Mouse (Mus musculus) forebrain, embryonic 11.5 days (tissue): ENCODE data around the gene Camkv. TPM values are rescaled to one million over a fixed set of nuclear protein-coding genes. Genes with fewer than 3 reads are reported as not detected.

Source experiments
- ATAC-seq: fragments of 200-750 bp; cut with Nextera tagmentation; replicated peaks from 2 replicates; pipeline ENCODE4 v1.8.0; 2017; ENCODE audit warnings: moderate TSS enrichment; ENCODE audit not compliant: low FRiP score
- DNase-seq: peaks from one replicate; pipeline ENCODE4 v3.0.0-alpha.2; 2017; ENCODE audit warnings: low spot score
- H3K27ac ChIP-seq: fragments of 300-500 bp; sonication (generic); 2 replicates; pipeline ENCODE4 v1.5.1; 2014; ENCODE audit warnings: low read depth, low read length
- H3K27me3 ChIP-seq: fragments of 300-500 bp; sonication (generic); 2 replicates; pipeline ENCODE4 v1.6.1; 2014; ENCODE audit warnings: mild to moderate bottlenecking, low read length, mixed read lengths; ENCODE audit not compliant: control insufficient read depth, insufficient read depth
- H3K36me3 ChIP-seq: fragments of 300-500 bp; sonication (generic); 2 replicates; pipeline ENCODE4 v1.6.1; 2014; ENCODE audit warnings: mild to moderate bottlenecking, low read length, moderate library complexity, mixed read lengths; ENCODE audit not compliant: control insufficient read depth, insufficient read depth
- H3K4me1 ChIP-seq: fragments of 300-500 bp; sonication (generic); replicated peaks from 2 replicates; pipeline ENCODE4 v1.6.1; 2014; ENCODE audit warnings: low read length, mixed read lengths; ENCODE audit not compliant: control insufficient read depth, insufficient read depth
- H3K4me2 ChIP-seq: fragments of 300-500 bp; sonication (generic); 2 replicates; pipeline ENCODE4 v1.6.1; 2014; ENCODE audit warnings: low read depth, mild to moderate bottlenecking, low read length, moderate library complexity, mixed read lengths; ENCODE audit not compliant: severe bottlenecking
- H3K4me3 ChIP-seq: fragments of 300-500 bp; sonication (generic); 2 replicates; pipeline ENCODE4 v1.5.1; 2014; ENCODE audit warnings: low read depth, low read length
- H3K9ac ChIP-seq: fragments of 300-500 bp; sonication (generic); 2 replicates; pipeline ENCODE4 v1.6.1; 2014; ENCODE audit warnings: low read length
- H3K9me3 ChIP-seq: fragments of 300-500 bp; sonication (generic); 2 replicates; pipeline ENCODE4 v1.6.1; 2016; ENCODE audit warnings: low read length, mixed read lengths; ENCODE audit not compliant: control insufficient read depth
- WGBS: fragments of 180-500 bp; shearing (Covaris S2); extraction: QIAGEN DNeasy Blood & Tissue Kit; methylation state at CpG from one replicate; pipeline ENCODE4 v1.1.7; 2014; 5-methylcytosine and 5-hydroxymethylcytosine counted together
- polyA plus RNA-seq: library from polyadenylated mRNA; unstranded; fragments of >200 nt; fragmentation: Nextera tagmentation; extraction: Ambion mirVana; gene quantifications from 2 replicates; pipeline ENCODE4 v1.2.1, GENCODE M21; 2014

Gene Camkv
- polyA plus RNA-seq, 1 experiment from 2014 or later = 8.0 TPM

DNA sequence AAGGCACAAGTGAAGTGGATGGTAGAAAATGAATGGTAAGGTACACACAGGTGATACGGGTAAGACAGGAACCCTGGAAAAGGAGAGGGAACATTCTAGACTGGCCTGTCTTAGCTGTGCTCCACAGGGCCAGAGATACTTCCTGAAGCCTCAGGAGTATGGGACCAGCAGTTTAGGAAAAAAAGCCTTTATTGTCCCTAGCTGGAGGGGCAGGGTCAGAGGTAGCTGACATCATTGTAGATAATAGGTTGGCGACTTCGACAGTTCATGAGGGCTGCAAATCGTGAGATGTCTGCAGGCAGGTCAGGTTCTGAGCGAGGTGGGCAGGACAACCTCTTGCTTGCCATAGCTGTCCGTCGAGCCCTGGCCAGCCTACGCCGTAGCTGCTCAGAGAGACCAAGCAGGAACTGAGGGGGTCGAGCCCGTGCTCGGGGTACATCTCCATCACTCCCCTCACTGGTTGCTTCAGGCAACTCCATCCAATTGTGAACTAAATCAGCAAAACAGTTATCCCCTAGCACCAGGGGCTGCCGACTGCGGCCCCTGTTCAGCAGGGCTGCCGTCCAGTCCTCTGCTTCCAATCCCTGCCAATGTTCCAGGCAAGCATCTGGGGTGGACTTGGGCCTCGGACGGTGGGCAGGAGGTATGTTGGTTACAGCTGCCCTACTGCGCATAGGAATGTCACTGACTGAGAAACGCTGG lies 48.7 kb downstream of the Camkv start:
- peak overlapping the region; percentile 37 for H3K27ac ChIP-seq
- H3K36me3 ChIP-seq = no peaks in the 10 kb centered on the region
- H3K27me3 ChIP-seq = peaks cover 15% of the 10 kb centered on the region
- H3K4me2 ChIP-seq = peak overlapping the region; percentile 84
- no peaks in the 10 kb centered on the region for H3K9me3 ChIP-seq
- H3K4me3 ChIP-seq = peak overlapping the region; percentile 53; the same call in 1 of the 2 replicates
- ATAC-seq = no peak
- no peak overlapping the region; the same call in 1 of the 2 replicates for H3K9ac ChIP-seq
- WGBS = 69% methylated on average over 19 of the region's 19 CpGs
- H3K4me1 ChIP-seq = peaks cover 14% of the 10 kb centered on the region; the same call in 1 of the 2 replicates
- DNase-seq = no peak

DNA sequence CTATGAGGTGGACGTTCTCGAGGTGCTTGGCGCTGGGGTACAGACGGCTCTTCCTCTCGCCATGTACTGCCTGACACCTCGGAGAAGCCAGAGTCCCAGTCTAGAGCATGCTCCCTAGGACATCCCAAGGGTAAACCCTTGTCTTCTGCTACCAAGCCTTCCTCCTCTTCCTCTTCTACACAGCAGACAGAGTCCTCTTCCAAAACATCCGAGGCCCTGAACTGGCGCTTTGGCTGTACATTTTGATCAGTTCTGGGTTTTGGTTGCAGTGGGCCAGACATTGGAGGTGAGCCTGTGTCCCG lies 49.2 kb downstream of the Camkv start:
- H3K27me3 ChIP-seq = peaks cover 15% of the 10 kb centered on the region
- no peak for ATAC-seq
- H3K9ac ChIP-seq = peak overlapping the region; percentile 55
- no peaks in the 10 kb centered on the region for H3K9me3 ChIP-seq
- H3K4me1 ChIP-seq = peaks cover 14% of the 10 kb centered on the region; the same call in 1 of the 2 replicates
- peak overlapping the region; percentile 84 for H3K4me2 ChIP-seq
- WGBS = 70% methylated on average over 9 of the region's 9 CpGs
- DNase-seq = no peak
- no peaks in the 10 kb centered on the region for H3K36me3 ChIP-seq
- H3K4me3 ChIP-seq = peak overlapping the region; percentile 53
- H3K27ac ChIP-seq = no peak overlapping the region

DNA sequence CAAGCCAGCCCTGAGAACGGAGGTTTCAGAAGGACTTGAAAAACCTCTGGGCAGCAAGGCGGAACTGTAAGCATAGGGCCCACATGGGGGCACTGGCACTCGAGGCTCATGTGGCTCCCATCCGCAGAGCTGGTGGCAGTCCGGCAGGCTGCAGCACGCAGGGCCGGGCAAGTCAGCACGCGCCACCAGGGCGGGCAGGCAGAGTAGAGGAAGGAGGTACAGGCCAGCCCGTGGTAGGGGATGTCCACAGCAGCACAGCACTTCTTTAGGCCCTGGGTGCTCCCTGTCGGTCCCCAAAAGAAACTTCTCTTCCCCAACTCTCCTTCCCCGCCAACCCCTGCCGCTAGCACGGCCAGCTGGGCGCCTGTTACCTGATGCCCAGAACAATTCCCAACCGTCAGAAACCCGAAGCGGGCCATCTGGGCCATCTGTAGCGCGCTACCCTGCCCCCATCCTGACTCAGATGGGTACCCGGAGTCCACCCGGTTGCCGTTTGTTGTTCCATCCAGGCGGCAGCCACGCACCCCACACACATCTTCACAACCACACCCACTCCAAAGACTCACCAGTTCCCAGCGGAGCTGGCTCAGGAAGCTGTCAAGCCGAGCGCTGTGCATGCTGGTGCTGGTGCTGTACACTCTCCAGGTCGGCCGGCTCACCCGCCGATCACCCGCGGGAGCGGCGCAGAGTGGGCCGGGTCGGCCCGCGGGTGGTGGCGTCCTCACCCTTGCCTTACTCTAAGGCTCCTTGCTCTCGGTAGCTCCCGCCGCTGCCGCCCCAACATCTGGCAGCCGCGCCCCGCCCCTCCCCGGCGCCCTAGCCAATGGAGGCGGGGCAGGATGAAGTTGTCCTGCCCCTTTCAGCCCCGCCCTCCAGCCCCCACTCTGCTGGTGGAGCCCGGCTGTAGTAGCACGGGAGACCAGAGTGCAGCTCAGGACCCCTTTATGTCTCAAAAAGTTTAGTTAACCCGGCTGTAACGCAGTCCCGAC lies 50.0 kb downstream of the Camkv start, which contains the start of gene Inka1:
Gene Inka1 (minus strand): TSS at position 749 of the 989 bp plus-strand sequence.
- Histone ChIP-seq H3K4me1 (peaks cover 14% of the 10 kb centered on the region; the same call in 1 of the 2 replicates), H3K36me3 (no peaks in the 10 kb centered on the region), H3K27ac (peak within 1 kb of the TSS; percentile 41), H3K4me3 (peak within 1 kb of the TSS; percentile 53), H3K9ac (peak within 1 kb of the TSS; percentile 55), H3K9me3 (no peaks in the 10 kb centered on the region), H3K4me2 (peak within 1 kb of the TSS; percentile 84), H3K27me3 (peaks cover 15% of the 10 kb centered on the region)
- DNase-seq (peak; percentile 92), ATAC-seq (peak; percentile 83)
- under 1% methylated on average over 58 of the region's 58 CpGs for WGBS

DNA sequence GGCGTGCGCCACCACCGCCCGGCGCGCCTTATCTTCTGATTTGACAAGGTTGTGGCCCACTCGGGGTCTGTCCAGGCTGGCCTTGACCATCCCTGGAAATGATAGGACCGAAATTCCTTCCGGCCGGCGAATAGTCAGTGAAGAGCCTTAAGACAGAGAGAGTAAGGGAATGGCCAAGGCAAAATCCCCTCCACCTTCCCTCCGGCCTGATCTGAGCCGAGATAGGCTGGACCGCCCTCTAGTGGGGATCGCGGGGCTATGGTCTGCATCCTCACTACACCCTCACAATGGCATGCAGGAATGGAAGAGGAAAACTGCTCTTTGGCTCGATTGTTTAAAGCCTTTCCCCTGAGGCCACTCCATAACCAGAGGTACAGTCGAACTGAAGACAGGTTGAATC lies 50.9 kb downstream of the Camkv start:
- H3K27me3 ChIP-seq = peaks cover 15% of the 10 kb centered on the region
- peak overlapping the region; percentile 53 for H3K4me3 ChIP-seq
- H3K4me1 ChIP-seq = peaks cover 14% of the 10 kb centered on the region; the same call in 1 of the 2 replicates
- H3K4me2 ChIP-seq = peak overlapping the region; percentile 84
- ATAC-seq = peak; percentile 73
- no peak overlapping the region for H3K9ac ChIP-seq
- 7% methylated on average over 18 of the region's 18 CpGs for WGBS
- H3K27ac ChIP-seq = no peak overlapping the region
- no peaks in the 10 kb centered on the region for H3K36me3 ChIP-seq
- peak; percentile 90 for DNase-seq
- H3K9me3 ChIP-seq = no peaks in the 10 kb centered on the region

DNA sequence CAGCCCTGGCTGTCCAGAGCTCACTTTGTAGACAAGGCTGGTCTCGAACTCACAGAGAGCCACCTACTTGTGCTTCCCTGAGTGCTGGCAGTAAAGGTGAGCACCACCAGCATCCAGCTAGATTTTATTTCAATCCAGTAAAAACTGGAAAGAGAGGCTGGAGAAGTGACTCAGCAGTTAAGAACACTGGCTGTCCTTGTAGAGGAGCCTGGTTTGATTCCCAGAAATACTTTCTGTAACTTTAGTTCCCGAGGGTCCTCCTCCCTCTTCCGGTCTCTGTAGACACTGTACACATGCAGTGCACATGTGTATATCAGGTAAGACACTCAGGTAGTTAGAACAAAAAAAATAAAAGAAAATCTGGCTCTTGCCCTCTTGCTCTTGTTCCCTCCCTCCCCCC lies 52.5 kb downstream of the Camkv start:
- H3K4me1 ChIP-seq = peaks cover 10% of the 10 kb centered on the region; the same call in 1 of the 2 replicates
- no peaks in the 10 kb centered on the region for H3K9me3 ChIP-seq
- ATAC-seq (no peak), DNase-seq (no peak)
- H3K4me2 ChIP-seq = no peak overlapping the region
- H3K9ac ChIP-seq = no peak overlapping the region
- peaks cover 15% of the 10 kb centered on the region for H3K27me3 ChIP-seq
- H3K27ac ChIP-seq = no peak overlapping the region
- 71% methylated on average over 3 of the region's 3 CpGs for WGBS
- no peaks in the 10 kb centered on the region for H3K36me3 ChIP-seq
- H3K4me3 ChIP-seq = no peak overlapping the region

DNA sequence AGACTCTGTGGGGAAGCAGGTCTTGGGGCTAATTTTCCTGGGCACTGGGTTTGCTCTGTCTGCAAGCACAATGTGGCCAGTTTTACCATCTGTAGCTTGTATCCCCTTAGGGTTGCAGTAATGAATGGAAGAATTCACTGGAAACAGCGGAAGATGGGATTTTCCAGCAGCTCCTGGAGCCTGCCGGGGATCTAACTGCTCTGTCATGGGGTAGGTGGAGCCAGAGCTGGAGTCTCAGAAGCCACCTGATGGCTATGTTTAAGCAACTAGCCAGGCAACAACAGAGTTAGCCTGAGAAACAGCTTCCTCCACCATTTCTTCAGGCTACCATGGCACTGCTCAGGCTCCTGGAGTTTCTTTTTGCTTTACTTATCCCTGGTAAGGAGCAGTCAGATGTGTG lies 56.7 kb downstream of the Camkv start, which contains the start of gene Cdhr4:
Gene Cdhr4 (plus strand): TSS at position 301 of the 400 bp plus-strand sequence.
- Histone ChIP-seq H3K4me2 (no peak within 1 kb of the TSS), H3K9ac (no peak within 1 kb of the TSS), H3K4me1 (0 out of 2 replicates have a peak, but pooled peaks cover 1% of the 10 kb centered on the region), H3K27ac (no peak within 1 kb of the TSS), H3K27me3 (no peaks in the 10 kb centered on the region), H3K9me3 (no peaks in the 10 kb centered on the region), H3K4me3 (no peak within 1 kb of the TSS), H3K36me3 (no peaks in the 10 kb centered on the region)
- DNase-seq = no peak
- ATAC-seq = no peak
- 69% methylated on average over 2 of the region's 2 CpGs for WGBS

DNA sequence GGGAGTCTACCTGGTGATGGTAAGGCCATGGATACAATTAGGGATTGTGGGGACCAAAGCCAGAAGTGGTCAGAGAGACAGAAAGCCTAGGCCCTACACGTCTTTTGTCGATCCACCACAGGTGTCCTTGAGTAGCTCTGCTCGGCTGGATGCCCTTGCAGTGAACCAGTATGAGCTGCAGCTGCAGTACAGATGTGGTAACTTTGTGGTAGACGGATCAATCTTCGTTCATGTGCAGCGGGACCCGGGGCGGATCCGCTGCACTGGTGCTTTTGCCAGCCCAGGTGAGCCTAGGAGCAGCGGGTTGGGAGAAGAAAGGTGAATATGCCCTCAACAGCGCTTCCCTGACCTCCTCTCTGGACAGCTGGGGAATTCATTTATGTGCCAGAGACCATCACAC lies 57.5 kb downstream of the Camkv start:
- no peaks in the 10 kb centered on the region for H3K36me3 ChIP-seq
- H3K27ac ChIP-seq = no peak overlapping the region
- no peaks in the 10 kb centered on the region for H3K4me1 ChIP-seq
- H3K4me2 ChIP-seq = no peak overlapping the region
- ATAC-seq (no peak), DNase-seq (no peak)
- H3K9me3 ChIP-seq = no peaks in the 10 kb centered on the region
- no peak overlapping the region for H3K4me3 ChIP-seq
- 79% methylated on average over 11 of the region's 11 CpGs for WGBS
- no peak overlapping the region for H3K9ac ChIP-seq
- H3K27me3 ChIP-seq = no peaks in the 10 kb centered on the region

DNA sequence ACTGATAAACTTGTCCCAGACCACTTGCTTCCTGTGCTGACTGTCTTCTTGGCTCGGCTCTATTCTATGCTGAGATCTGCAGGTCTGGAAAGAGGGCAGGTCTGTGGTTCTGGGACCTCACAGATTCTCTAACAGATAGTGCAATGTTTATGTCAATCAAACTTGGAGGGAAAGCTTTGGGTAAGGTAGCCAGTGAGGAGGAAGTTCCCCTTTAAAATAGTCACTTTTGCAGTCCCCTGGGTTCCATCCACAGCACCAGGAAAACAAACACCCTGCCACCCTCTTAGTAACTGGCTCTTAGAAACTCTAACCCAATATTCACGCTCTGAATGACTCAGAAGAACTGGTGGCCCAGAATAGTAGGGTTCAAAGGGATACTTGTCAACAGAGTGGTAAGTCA lies 59.0 kb downstream of the Camkv start:
- no peak overlapping the region for H3K9ac ChIP-seq
- no peak overlapping the region for H3K4me2 ChIP-seq
- H3K36me3 ChIP-seq = no peaks in the 10 kb centered on the region
- WGBS = 80% methylated on average over 2 of the region's 2 CpGs
- H3K27ac ChIP-seq = no peak overlapping the region
- H3K4me3 ChIP-seq = no peak overlapping the region
- H3K9me3 ChIP-seq = no peaks in the 10 kb centered on the region
- DNase-seq (no peak), ATAC-seq (no peak)
- no peaks in the 10 kb centered on the region for H3K27me3 ChIP-seq
- no peaks in the 10 kb centered on the region for H3K4me1 ChIP-seq
